Mouse (Mus musculus): Measurements from ENCODE around the gene Nit1. TPM values are rescaled to one million over a fixed set of nuclear protein-coding genes. Genes with fewer than 3 reads are reported as not detected.

Gene Nit1
- total RNA-seq, 2 experiments from 2014 or later = 26.4 to 28.8 TPM

GRCm38 (mm10) chr1:171294298-171295062 lies 51.0 kb downstream of the Nit1 start, which contains the start of gene Ufc1:
Ufc1 (minus strand) TSS chr1:171295024.
- peak; percentile 91 to 93 for DNase-seq

- DNase-seq = no peak
Observed at GRCm38 (mm10) chr1:171293906-171294297, 51.5 kb downstream of the Nit1 start.

GRCm38 (mm10) chr1:171293351-171293750 lies 52.1 kb downstream of the Nit1 start:
- no peak for DNase-seq

GRCm38 (mm10) chr1:171288328-171288727 lies 57.1 kb downstream of the Nit1 start:
- no peak for DNase-seq

Other genes starting within 250 kb of the Nit1 start
- gene Cfap126, start 231.7 kb downstream of the Nit1 start, total RNA-seq (2021) = 1 to 10 TPM in 1 of 2 experiments, under 1 TPM in 1; 0.60 to 1.4 TPM
- 1,000 to 10,000 TPM; 1,188 to 1,220 TPM for gene Sdhc, start 195.0 kb downstream of the Nit1 start, total RNA-seq (2021)
- gene Mpz, start 194.9 kb downstream of the Nit1 start, total RNA-seq (2021) = under 1 TPM; 0.55 to 0.75 TPM
- 100 to 1,000 TPM; 196 to 272 TPM for gene Pcp4l1, start 149.4 kb downstream of the Nit1 start, total RNA-seq (2021)
- gene Nr1i3, start 131.7 kb downstream of the Nit1 start, total RNA-seq (2021) = not detected
- gene Tomm40l, start 123.1 kb downstream of the Nit1 start, total RNA-seq (2021) = 10 to 100 TPM; 89.6 to 92.9 TPM
- gene Apoa2, start 120.6 kb downstream of the Nit1 start, total RNA-seq (2021) = 1 to 10 TPM; 2.0 to 2.7 TPM
- gene Fcer1g, start 111.3 kb downstream of the Nit1 start, total RNA-seq (2021) = 10 to 100 TPM; 10.2 to 13.4 TPM
- gene Adamts4, start 95.2 kb downstream of the Nit1 start, total RNA-seq (2021) = 1 to 10 TPM in 1 of 2 experiments, under 1 TPM in 1; 0.57 to 1.2 TPM
- gene Ndufs2, start 94.3 kb downstream of the Nit1 start, total RNA-seq (2021) = 1,000 to 10,000 TPM; 1,592 to 1,593 TPM
- 10 to 100 TPM; 18.7 to 19.6 TPM for gene B4galt3, start 75.3 kb downstream of the Nit1 start, total RNA-seq (2021)
- gene Ppox, start 64.5 kb downstream of the Nit1 start, total RNA-seq (2021) = 10 to 100 TPM; 13.1 to 13.6 TPM
- 10 to 100 TPM; 17.7 to 20.9 TPM for gene Usp21, start 57.7 kb downstream of the Nit1 start, total RNA-seq (2021)
- 10 to 100 TPM; 90.4 to 91.6 TPM for gene Ufc1, start 50.6 kb downstream of the Nit1 start, total RNA-seq (2021)
- 10 to 100 TPM; 21.8 to 23.5 TPM for gene Dedd, start 16.5 kb downstream of the Nit1 start, total RNA-seq (2021)
- gene Pfdn2, start within 50 bp of the Nit1 start, total RNA-seq (2021) = 10 to 100 TPM; 84.8 to 94.3 TPM
- gene Klhdc9, start 15.2 kb upstream of the Nit1 start, total RNA-seq (2021) = not detected
- gene Nectin4, start 24.5 kb upstream of the Nit1 start, total RNA-seq (2021) = under 1 TPM; 0.15 to 0.18 TPM
- gene Arhgap30, start 43.3 kb upstream of the Nit1 start, total RNA-seq (2021) = 1 to 10 TPM; 2.7 to 5.0 TPM
- 10 to 100 TPM; 40.1 to 42.5 TPM for gene Usf1, start 65.7 kb upstream of the Nit1 start, total RNA-seq (2021)
- gene Tstd1, start 73.2 kb upstream of the Nit1 start, total RNA-seq (2021) = 1 to 10 TPM in 1 of 2 experiments, not detected in 1; 1.6 TPM
- gene F11r, start 91.9 kb upstream of the Nit1 start, total RNA-seq (2021) = 10 to 100 TPM; 33.3 to 34.1 TPM
- gene Alyref2, start 157.8 kb upstream of the Nit1 start, total RNA-seq (2021) = 1 to 10 TPM; 1.6 to 2.6 TPM
- gene Itln1, start 189.6 kb upstream of the Nit1 start, total RNA-seq (2021) = not detected
- under 1 TPM; 0.22 to 0.62 TPM for gene Cd244a, start 213.5 kb upstream of the Nit1 start, total RNA-seq (2021)

Data from heart, adult 18-20 months (tissue).